Mouse (Mus musculus) frontal cortex, postnatal 25 days (tissue): ENCODE data around the gene Sub1.
A peak's percentile ranks its signal among the peaks of the same experiment; 100 is the strongest.

Experiments used
- DNase-seq, 2 experiments: peaks; one replicate each; pipeline ENCODE4 v3.0.0; 2022; ENCODE audit warnings: low spot score in 2 of 2

Gene Sub1

GRCm38 (mm10) chr15:12010602-12011044 lies 13.8 kb upstream of the Sub1 start:
- no peak for DNase-seq

GRCm38 (mm10) chr15:12009712-12010601 lies 13.2 kb upstream of the Sub1 start:
- no peak for DNase-seq

GRCm38 (mm10) chr15:12008894-12009293 lies 12.1 kb upstream of the Sub1 start:
- no peak for DNase-seq

GRCm38 (mm10) chr15:12007971-12008800 lies 11.4 kb upstream of the Sub1 start:
- no peak for DNase-seq

- DNase-seq: no peak
Measured at GRCm38 (mm10) chr15:12007421-12007820, 10.6 kb upstream of the Sub1 start.

- no peak for DNase-seq
Measured at GRCm38 (mm10) chr15:12006169-12006568, 9.4 kb upstream of the Sub1 start.

- DNase-seq: peak; percentile 86 to 89
Measured at GRCm38 (mm10) chr15:11995815-11996201, 975 bp downstream of the Sub1 start.

- no peak for DNase-seq
Measured at GRCm38 (mm10) chr15:11994921-11995814, 1.6 kb downstream of the Sub1 start.

GRCm38 (mm10) chr15:11994006-11994405 lies 2.8 kb downstream of the Sub1 start:
- DNase-seq: no peak

- no peak for DNase-seq
Measured at GRCm38 (mm10) chr15:11991552-11992113, 5.2 kb downstream of the Sub1 start.

- DNase-seq: no peak
Measured at GRCm38 (mm10) chr15:11988580-11988979, 8.2 kb downstream of the Sub1 start.

GRCm38 (mm10) chr15:11987892-11988291 lies 8.9 kb downstream of the Sub1 start:
- DNase-seq: no peak

GRCm38 (mm10) chr15:11981985-11982384 lies 14.8 kb downstream of the Sub1 start:
- DNase-seq: no peak

GRCm38 (mm10) chr15:11981501-11981900 lies 15.3 kb downstream of the Sub1 start:
- DNase-seq: no peak

GRCm38 (mm10) chr15:11978175-11978574 lies 18.6 kb downstream of the Sub1 start:
- DNase-seq: no peak

- DNase-seq: no peak
Measured at GRCm38 (mm10) chr15:11977071-11977470, 19.7 kb downstream of the Sub1 start.

- no peak for DNase-seq
Measured at GRCm38 (mm10) chr15:11975836-11976235, 20.9 kb downstream of the Sub1 start.

- peak; percentile 70 to 73 for DNase-seq
Measured at GRCm38 (mm10) chr15:11971854-11972420, 24.8 kb downstream of the Sub1 start.

GRCm38 (mm10) chr15:11970621-11971020 lies 26.2 kb downstream of the Sub1 start:
- DNase-seq: no peak

GRCm38 (mm10) chr15:11968851-11969250 lies 27.9 kb downstream of the Sub1 start:
- DNase-seq: no peak

- no peak for DNase-seq
Measured at GRCm38 (mm10) chr15:11966367-11966766, 30.4 kb downstream of the Sub1 start.
